Mouse (Mus musculus) kidney, postnatal 14 days (tissue): Measurements from ENCODE around the gene Trpm8.

Source experiments
- DNase-seq: peaks from one replicate; pipeline ENCODE4 v3.0.0; 2022; ENCODE audit warnings: mixed read lengths

Trpm8 gene

GRCm38 (mm10) chr1:88277098-88277817, at the start of gene Trpm8, which contains the start of gene Hjurp:
Trpm8 (plus strand) TSS chr1:88277661.
Hjurp (minus strand) TSS chr1:88277633.
- DNase-seq = peak; percentile 100

GRCm38 (mm10) chr1:88228121-88228520, 49.3 kb upstream of the Trpm8 start:
- no peak for DNase-seq

GRCm38 (mm10) chr1:88229566-88229965, 47.9 kb upstream of the Trpm8 start:
- DNase-seq = no peak

- no peak for DNase-seq
These were observed 47.5 kb upstream of the Trpm8 start for GRCm38 (mm10) chr1:88229986-88230385.

- no peak for DNase-seq
These were observed 47.0 kb upstream of the Trpm8 start for GRCm38 (mm10) chr1:88230421-88230820.

GRCm38 (mm10) chr1:88230981-88231802, 46.3 kb upstream of the Trpm8 start:
- no peak for DNase-seq

- no peak for DNase-seq
These were observed 45.5 kb upstream of the Trpm8 start for GRCm38 (mm10) chr1:88231803-88232499.

- DNase-seq = no peak
These were observed 44.6 kb upstream of the Trpm8 start for GRCm38 (mm10) chr1:88232664-88233380.

- DNase-seq = no peak
These were observed 43.8 kb upstream of the Trpm8 start for GRCm38 (mm10) chr1:88233421-88234247.

- DNase-seq = no peak
These were observed 43.2 kb upstream of the Trpm8 start for GRCm38 (mm10) chr1:88234248-88234610.

GRCm38 (mm10) chr1:88234646-88235045, 42.8 kb upstream of the Trpm8 start:
- DNase-seq = no peak

GRCm38 (mm10) chr1:88235046-88235893, 42.2 kb upstream of the Trpm8 start:
- no peak for DNase-seq

- no peak for DNase-seq
These were observed 41.5 kb upstream of the Trpm8 start for GRCm38 (mm10) chr1:88235894-88236415.

GRCm38 (mm10) chr1:88237311-88237710, 40.1 kb upstream of the Trpm8 start:
- no peak for DNase-seq

GRCm38 (mm10) chr1:88238771-88239170, 38.7 kb upstream of the Trpm8 start:
- no peak for DNase-seq

- no peak for DNase-seq
These were observed 37.4 kb upstream of the Trpm8 start for GRCm38 (mm10) chr1:88240072-88240471.

GRCm38 (mm10) chr1:88240579-88240978, 36.9 kb upstream of the Trpm8 start:
- DNase-seq = no peak

- DNase-seq = no peak
These were observed 33.6 kb upstream of the Trpm8 start for GRCm38 (mm10) chr1:88243861-88244260.

GRCm38 (mm10) chr1:88245881-88246280, 31.6 kb upstream of the Trpm8 start:
- DNase-seq = no peak

GRCm38 (mm10) chr1:88246386-88246785, 31.1 kb upstream of the Trpm8 start:
- DNase-seq = no peak

GRCm38 (mm10) chr1:88247660-88248059, 29.8 kb upstream of the Trpm8 start:
- DNase-seq = no peak
